Mouse (Mus musculus): ENCODE measurements around the gene Stam. TPM values are rescaled to one million over a fixed set of nuclear protein-coding genes. Genes with fewer than 3 reads are reported as not detected.

The Stam gene
- polyA plus RNA-seq, 1 experiment from 2014 or later, result 57.7 TPM

Other genes starting within 250 kb of the Stam start
- gene Hacd1, start 18.0 kb upstream of the Stam start, polyA plus RNA-seq (2015; fragmentation: Nextera tagmentation; extraction: Ambion mirVana), result 93.8 and 103 TPM in 2 replicates
- gene Tmem236, start 100.4 kb downstream of the Stam start, polyA plus RNA-seq (2015; fragmentation: Nextera tagmentation; extraction: Ambion mirVana), result 28.5 and 32.5 TPM in 2 replicates
- gene Mrc1, start 155.3 kb downstream of the Stam start, polyA plus RNA-seq (2015; fragmentation: Nextera tagmentation; extraction: Ambion mirVana), result 4.6 and 5.1 TPM in 2 replicates